In genomic region chr12:100006681-100007080, GRCm38 (mm10) we compare ENCODE assay signal across 23 mouse cellular contexts. TPM values are rescaled to one million over a fixed set of nuclear protein-coding genes. Genes with fewer than 3 reads are reported as not detected.
DNase-seq lines count a peak whose midpoint lies in the region; ATAC-seq and TF ChIP-seq lines count a peak whose summit lies in the region.
"Had no signal": no experiment of that assay in that cellular context is flagged by ENCODE, and none has a peak within 500 bp of the region (broad histone marks: within the 10 kb centered on the region; RNA-seq: fewer than 3 reads in every experiment).

No protein-coding gene starts in this region.

- no peak overlapping the region for H3K4me3 ChIP-seq in heart, embryonic 10.5 days
- no peak overlapping the region for H3K4me3 ChIP-seq in CH12.LX (replicated peaks in 1 of 3; ENCODE audit: low read depth in 2 of 3, low read length in 2 of 3, poor library complexity in 1 of 3)
- H3K4me3 ChIP-seq: embryonic facial prominence, embryonic 13.5 days; forebrain, embryonic 13.5 days; gastrocnemius, adult 2 months; heart, adult 2 months; heart, embryonic 12.5 days; hindbrain, embryonic 12.5 days; intestine, embryonic 15.5 days had no signal

- no peak overlapping the region for H3K4me2 ChIP-seq in CH12.LX (ENCODE audit: insufficient read depth, low read depth, poor library complexity, severe bottlenecking)
- H3K4me2 ChIP-seq: embryonic facial prominence, embryonic 13.5 days; forebrain, embryonic 13.5 days; heart, embryonic 12.5 days; hindbrain, embryonic 12.5 days; intestine, embryonic 15.5 days had no signal

- dilution Hi-C loops in CH12.LX (cut with MboI; ENCODE audit: extremely low pct_ligation_motif_present, extremely low pct_unique_long_range_greater_than_20kb, low sequenced_read_pairs), result no loop called here

- ATAC-seq in hematopoietic stem cell, adult 5-6 weeks (replicated peaks in 1 of 2; ENCODE audit: insufficient read depth in 1 of 2, low FRiP score in 2 of 2, low TSS enrichment in 1 of 2, low read depth in 1 of 2, poor library complexity in 2 of 2, severe bottlenecking in 2 of 2), result peak; percentile 55 to 64
- ATAC-seq in megakaryocyte progenitor cell, adult 5-6 weeks (replicated peaks; ENCODE audit: poor library complexity), result peak; percentile 61
- no peak for ATAC-seq in CD4-positive, CD25-positive, alpha-beta regulatory T cell, adult 4 months
- ATAC-seq: forebrain, embryonic 13.5 days; forebrain, postnatal 0 days; hindbrain, embryonic 16.5 days; intestine, embryonic 15.5 days had no signal

- DNase-seq in heart, adult 11 months, result peak; percentile 62
- DNase-seq in heart, embryonic 10.5 days (ENCODE audit: low spot score), result no peak
- DNase-seq in CH12.LX (ENCODE audit: extremely low read depth), result no peak
- DNase-seq in thymus, postnatal 4 days, result no peak
- DNase-seq in adrenal gland, adult (ENCODE audit: inconsistent age in 2 of 2, low spot score in 1 of 2), result no peak
- DNase-seq: adrenal gland, postnatal 10 days; cerebellum, adult 11-12 months; cerebellum, adult 9-10 months; cerebellum, postnatal 25 days; forebrain, postnatal 0 days; gastrocnemius, adult 2 months; gastrocnemius, postnatal 36 days; heart, adult 2 months had no signal

- TF ChIP-seq POLR2A in CH12.LX (IDR thresholded peaks at IDR 0.05; ENCODE audit: low read depth, low read length), result no peak

- no peak overlapping the region for H3K9ac ChIP-seq in CH12.LX (ENCODE audit: insufficient read depth, low read depth)
- H3K9ac ChIP-seq: embryonic facial prominence, embryonic 13.5 days; forebrain, embryonic 13.5 days; forebrain, postnatal 0 days; heart, embryonic 12.5 days; hindbrain, embryonic 12.5 days; intestine, embryonic 15.5 days had no signal

- TF ChIP-seq RAD21 in CH12.LX (IDR thresholded peaks at IDR 0.05; ENCODE audit: low read depth, low read length), result no peak

- no peaks in the 10 kb centered on the region for H3K9me3 ChIP-seq in heart, embryonic 10.5 days
- no peaks in the 10 kb centered on the region for H3K9me3 ChIP-seq in CH12.LX (replicated peaks; ENCODE audit: low read length)
- H3K9me3 ChIP-seq: embryonic facial prominence, embryonic 13.5 days; forebrain, embryonic 13.5 days; G1E; heart, embryonic 12.5 days; hindbrain, embryonic 12.5 days; intestine, embryonic 15.5 days had no signal

- no peak for TF ChIP-seq CTCF in CH12.LX (conservative IDR thresholded peaks at IDR 0.05 in 1 of 2, IDR thresholded peaks at IDR 0.05 in 1 of 2; ENCODE audit: low read depth in 2 of 2, low read length in 2 of 2)

- 69% methylated on average over 2 of the region's 2 CpGs for WGBS in heart, embryonic 10.5 days

- no peaks in the 10 kb centered on the region for H3K79me2 ChIP-seq in CH12.LX (replicated peaks; ENCODE audit: control insufficient read depth, extremely low read depth, insufficient read depth, poor library complexity, severe bottlenecking)

- H3K27ac ChIP-seq in heart, embryonic 10.5 days, result no peak overlapping the region
- no peak overlapping the region for H3K27ac ChIP-seq in CH12.LX (ENCODE audit: insufficient read depth, low read depth)
- H3K27ac ChIP-seq: embryonic facial prominence, embryonic 13.5 days; forebrain, embryonic 13.5 days; gastrocnemius, adult 2 months; heart, adult 2 months; hindbrain, embryonic 12.5 days; intestine, embryonic 15.5 days had no signal

- H3K4me1 ChIP-seq in heart, embryonic 10.5 days, result no peaks in the 10 kb centered on the region
- H3K4me1 ChIP-seq in CH12.LX (ENCODE audit: control insufficient read depth in 1 of 2, insufficient read depth in 2 of 2), result peaks cover 0 to 29% of the 10 kb centered on the region in 2 experiments; a peak in 2 of 4 replicates
- H3K4me1 ChIP-seq: embryonic facial prominence, embryonic 13.5 days; forebrain, embryonic 13.5 days; heart, embryonic 12.5 days; hindbrain, embryonic 12.5 days; intestine, embryonic 15.5 days had no signal

- TF ChIP-seq EP300 in CH12.LX (IDR thresholded peaks at IDR 0.05; ENCODE audit: low read length), result no peak

- H3K36me3 ChIP-seq in heart, embryonic 10.5 days, result no peaks in the 10 kb centered on the region
- H3K36me3 ChIP-seq in CH12.LX (replicated peaks in 1 of 2; ENCODE audit: control insufficient read depth in 1 of 2, insufficient read depth in 1 of 2, low read length in 1 of 2), result no peaks in the 10 kb centered on the region
- H3K36me3 ChIP-seq: embryonic facial prominence, embryonic 13.5 days; G1E; heart, embryonic 12.5 days; hindbrain, embryonic 12.5 days; intestine, embryonic 15.5 days had no signal

- in situ Hi-C loops in CH12.LX (cut with MboI; ENCODE audit: low pct_ligation_motif_present, low pct_unique_long_range_greater_than_20kb, low sequenced_read_pairs), result loop anchor here (5.0 kb wide), 1 partner anchor 46 kb away; no protein-coding TSS in a partner anchor

- no peaks in the 10 kb centered on the region for H3K27me3 ChIP-seq in heart, embryonic 10.5 days (ENCODE audit: insufficient read depth, poor library complexity, severe bottlenecking)
- H3K27me3 ChIP-seq in CH12.LX (replicated peaks), result no peaks in the 10 kb centered on the region
- H3K27me3 ChIP-seq: embryonic facial prominence, embryonic 13.5 days; forebrain, embryonic 13.5 days; heart, embryonic 12.5 days; hindbrain, embryonic 12.5 days; intestine, embryonic 15.5 days had no signal

TF ChIP-seq in CH12.LX, 34 proteins besides CTCF, POLR2A, EP300 and RAD21:
- TF ChIP-seq ZMIZ1 (IDR thresholded peaks at IDR 0.05; ENCODE audit: low read depth, low read length) (no peak), USF1 (IDR thresholded peaks at IDR 0.05; ENCODE audit: low read depth, low read length) (no peak), BHLHE40 (IDR thresholded peaks at IDR 0.05; ENCODE audit: low read depth, low read length) (peak; percentile 39; the same call in 1 of the 2 replicates), NELFE (IDR thresholded peaks at IDR 0.05; ENCODE audit: low read depth, low read length) (no peak), USF2 (conservative IDR thresholded peaks at IDR 0.05; ENCODE audit: low read depth, low read length) (no peak)

RNA-seq across cellular contexts. Expression of gene Kcnk13, which starts 42.4 kb away (rescaled TPM):
- 0.05 and 0.23 TPM in 2 replicates for polyA plus RNA-seq in heart, embryonic 10.5 days (2016; fragmentation: Nextera tagmentation; extraction: Ambion mirVana)
- total RNA-seq in CH12.LX (2012; rRNA removed), result 0.08 and 0.13 TPM in 2 replicates
- not detected in 2 replicates for total RNA-seq in CH12.LX (2014; rRNA removed)
- not detected in 2 replicates for polyA plus RNA-seq in CH12.LX (2012; ENCODE audit: insufficient read length, low read depth)
- 0.25 TPM in 1 of 2 replicates, not detected in the other for total RNA-seq in hematopoietic stem cell, adult 5-6 weeks (2017)
- 0.37 and 0.49 TPM in 2 replicates for total RNA-seq in megakaryocyte progenitor cell, adult 5-6 weeks (2015)
- 0.46 TPM in 1 of 2 replicates, not detected in the other for total RNA-seq in megakaryocyte progenitor cell, adult 5-6 weeks (2017)
- not detected for polyA plus RNA-seq in CD4-positive, CD25-positive, alpha-beta regulatory T cell, adult 4 months (2017; shearing (Covaris generic))
- polyA plus RNA-seq: G1E had no signal
